Mouse (Mus musculus) cortical plate, adult 2 months (tissue): ENCODE results near the gene Mycl.
A peak's percentile ranks its signal among the peaks of the same experiment; 100 is the strongest.

ENCODE experiments used
- CTCF ChIP-seq: fragments of 200-500 bp; IDR thresholded peaks from 2 replicates; pipeline ENCODE4 v1.5.1; 2011; ENCODE audit warnings: mild to moderate bottlenecking, control low read depth, low read length; ENCODE audit not compliant: insufficient read depth; ENCODE audit errors: extremely low read depth
- POLR2A ChIP-seq: fragments of 200-500 bp; IDR thresholded peaks from 2 replicates; pipeline ENCODE4 v1.6.1; 2011; ENCODE audit warnings: mild to moderate bottlenecking, low read length, control low read depth; ENCODE audit not compliant: insufficient read depth; ENCODE audit errors: extremely low read depth

GRCm38 (mm10) chr4:122955412-122956136 lies 39.9 kb upstream of the Mycl start:
- TF ChIP-seq CTCF (no peak), POLR2A (peak; percentile 85)
